In the genomic region with DNA sequence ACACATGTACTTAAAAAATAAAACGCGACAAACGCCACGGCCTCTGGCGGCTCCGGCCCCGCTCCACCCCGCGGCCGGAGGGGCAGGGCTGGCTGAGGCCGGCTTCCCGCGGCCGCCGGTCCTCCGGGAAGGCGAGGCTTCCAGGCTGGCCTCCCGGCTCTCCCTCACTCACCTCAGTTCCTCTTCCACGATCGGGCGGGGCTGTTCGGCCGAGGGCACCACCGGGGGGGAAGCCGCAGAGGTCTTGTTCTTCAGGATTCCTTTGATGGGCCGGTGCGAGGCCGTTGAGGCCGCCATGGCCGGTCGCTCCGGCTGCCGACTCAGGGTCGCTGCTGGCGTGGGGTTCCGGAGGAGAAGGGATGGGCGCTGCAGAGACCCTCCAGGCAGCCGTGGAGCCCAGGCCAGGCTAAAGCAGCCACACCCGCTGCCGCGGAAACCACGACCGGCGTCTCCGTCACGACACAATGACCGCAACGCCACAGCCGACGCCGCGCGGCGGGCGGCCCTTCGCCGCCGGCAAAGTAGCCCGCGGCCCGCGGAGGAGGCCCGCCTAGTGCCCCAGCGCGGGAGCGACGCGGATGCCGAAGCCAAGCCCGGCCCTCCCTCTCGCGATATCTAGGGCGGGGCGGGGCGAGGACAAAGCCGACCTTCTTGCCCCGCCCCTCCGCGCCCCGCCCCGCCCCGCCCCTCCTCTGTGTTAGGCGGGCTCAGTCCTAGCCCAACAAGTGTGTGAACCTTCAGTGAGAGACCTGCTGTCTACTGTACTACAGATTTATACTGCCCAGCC, we compare ENCODE assay signal across 8 mouse cellular contexts. TPM values are rescaled to one million over a fixed set of nuclear protein-coding genes. Genes with fewer than 3 reads are reported as not detected.
DNase-seq lines count a peak whose midpoint lies in the region; ATAC-seq and TF ChIP-seq lines count a peak whose summit lies in the region.

A gene (minus strand): TSS at position 604 of the 787 bp plus-strand sequence.

- TF ChIP-seq POLR2A in lung, adult 2 months (IDR thresholded peaks at IDR 0.05; ENCODE audit: borderline replicate concordance, extremely low read depth, low read depth, low read length): peak; percentile 87

- peak; percentile 80 for ATAC-seq in G1E (ENCODE audit: extremely low read depth, insufficient number of reproducible peaks, low FRiP score, poor library complexity, severe bottlenecking)
- ATAC-seq in forebrain, embryonic 15.5 days (replicated peaks): peak; percentile 98
- peak; percentile 95 for ATAC-seq in neural tube, embryonic 15.5 days (ENCODE audit: low FRiP score)

- DNase-seq in G1E (ENCODE audit: low spot score): peak; percentile 82
- peak; percentile 88 for DNase-seq in cerebellum, adult 11 months
- DNase-seq in heart, postnatal 14 days: peak; percentile 97 to 98
- no peak for DNase-seq in large intestine, adult 2 months (ENCODE audit: low read depth, low spot score)
- peak; percentile 88 for DNase-seq in lung, adult 2 months
- peak; percentile 97 for DNase-seq in testis, postnatal 10 days (ENCODE audit: low spot score)

- peaks cover 29% of the 10 kb centered on the region for H3K4me1 ChIP-seq in G1E (ENCODE audit: insufficient read depth, low read depth, low read length)
- H3K4me1 ChIP-seq in forebrain, embryonic 15.5 days: peaks cover 28% of the 10 kb centered on the region
- H3K4me1 ChIP-seq in lung, adult 2 months (ENCODE audit: control insufficient read depth, insufficient read depth, low read length): peaks cover 15% of the 10 kb centered on the region
- peaks cover 32% of the 10 kb centered on the region for H3K4me1 ChIP-seq in neural tube, embryonic 15.5 days

- no peaks in the 10 kb centered on the region for H3K9me3 ChIP-seq in G1E (replicated peaks)
- H3K9me3 ChIP-seq in forebrain, embryonic 15.5 days: no peaks in the 10 kb centered on the region
- H3K9me3 ChIP-seq in neural tube, embryonic 15.5 days (replicated peaks): no peaks in the 10 kb centered on the region

- under 1% methylated on average over 70 of the region's 83 CpGs for WGBS in forebrain, embryonic 15.5 days
- WGBS in large intestine, adult 2 months: under 1% methylated on average over 83 of the region's 83 CpGs
- under 1% methylated on average over 82 of the region's 83 CpGs for WGBS in lung, adult 2 months
- WGBS in neural tube, embryonic 15.5 days: under 1% methylated on average over 73 of the region's 83 CpGs

- peaks cover 23% of the 10 kb centered on the region for H3K36me3 ChIP-seq in G1E (replicated peaks)
- no peaks in the 10 kb centered on the region for H3K36me3 ChIP-seq in forebrain, embryonic 15.5 days
- no peaks in the 10 kb centered on the region for H3K36me3 ChIP-seq in neural tube, embryonic 15.5 days

- peak within 1 kb of the TSS; percentile 87 for H3K27ac ChIP-seq in forebrain, embryonic 15.5 days (replicated peaks)
- H3K27ac ChIP-seq in neural tube, embryonic 15.5 days (replicated peaks): peak within 1 kb of the TSS; percentile 87

- peak within 1 kb of the TSS; percentile 55 for H3K4me2 ChIP-seq in forebrain, embryonic 15.5 days (replicated peaks)
- peak within 1 kb of the TSS; percentile 63 for H3K4me2 ChIP-seq in neural tube, embryonic 15.5 days

- H3K27me3 ChIP-seq in G1E (ENCODE audit: insufficient read depth, low read length): peaks cover 24% of the 10 kb centered on the region
- H3K27me3 ChIP-seq in forebrain, embryonic 15.5 days: no peaks in the 10 kb centered on the region
- H3K27me3 ChIP-seq in neural tube, embryonic 15.5 days (replicated peaks): no peaks in the 10 kb centered on the region

- H3K4me3 ChIP-seq in G1E (ENCODE audit: low read depth, low read length): peak within 1 kb of the TSS; percentile 79
- H3K4me3 ChIP-seq in forebrain, embryonic 15.5 days: peak within 1 kb of the TSS; percentile 65
- peak within 1 kb of the TSS; percentile 81 for H3K4me3 ChIP-seq in lung, adult 2 months (replicated peaks; ENCODE audit: extremely low read depth, low read depth, low read length)
- peak within 1 kb of the TSS; percentile 94 for H3K4me3 ChIP-seq in neural tube, embryonic 15.5 days (replicated peaks)

- peak within 1 kb of the TSS; percentile 75 for H3K9ac ChIP-seq in forebrain, embryonic 15.5 days (replicated peaks)
- peak within 1 kb of the TSS; percentile 94 for H3K9ac ChIP-seq in neural tube, embryonic 15.5 days (replicated peaks)

- no peak for TF ChIP-seq CTCF in G1E (IDR thresholded peaks at IDR 0.05; ENCODE audit: low read depth, low read length)
- no peak for TF ChIP-seq CTCF in lung, adult 2 months (IDR thresholded peaks at IDR 0.05; ENCODE audit: insufficient read depth, low read length)

- intact Hi-C loops in heart, postnatal 14 days (cut with DNase I): loop anchor here (2.0 to 5.0 kb wide), 3 partner anchors 42 to 74 kb away; a partner anchor contains a TSS

RNA-seq across cellular contexts. Expression of the gene that starts here (rescaled TPM):
- total RNA-seq in G1E (2014; fragmentation: Nextera tagmentation) (68.5 and 76.2 TPM in 2 replicates), G1E (2017) (31.9 and 38.2 TPM in 2 replicates)
- polyA plus RNA-seq in G1E (2012): 45.3 and 63.1 TPM in 2 replicates
- polyA plus RNA-seq in forebrain, embryonic 15.5 days (2015; fragmentation: Nextera tagmentation; extraction: Ambion mirVana): 84.3 and 89.5 TPM in 2 replicates
- total RNA-seq in heart, postnatal 14 days (2021): 100 to 1,000 TPM in 1 of 2 experiments, 10 to 100 TPM in 1; 97.4 to 101 TPM
- polyA plus RNA-seq in large intestine, adult 2 months (2012; rRNA removed): 17.1 and 22.0 TPM in 2 replicates
- 89.0 and 116 TPM in 2 replicates for polyA plus RNA-seq in lung, adult 2 months (2012; rRNA removed)
- 121 and 123 TPM in 2 replicates for polyA plus RNA-seq in neural tube, embryonic 15.5 days (2015; fragmentation: Nextera tagmentation; extraction: Ambion mirVana)
